Mouse (Mus musculus): Measurements from ENCODE around the gene Prl5a1. TPM values are rescaled to one million over a fixed set of nuclear protein-coding genes. Genes with fewer than 3 reads are reported as not detected.

The Prl5a1 gene
- not detected for total RNA-seq (2023)

GRCm38 (mm10) chr13:28142184-28142583 is at the start of gene Prl5a1:
Gene Prl5a1, plus strand, starts transcription at chr13:28142484.

Other genes with a start within 250 kb of the Prl5a1 start
- gene Prl4a1, start 126.3 kb upstream of the Prl5a1 start, total RNA-seq (2023): not detected
- gene Gm11361, start 115.0 kb downstream of the Prl5a1 start, total RNA-seq (2023): 100 to 1,000 TPM; 135 to 228 TPM